Mouse (Mus musculus) bone marrow, adult 2 months (tissue): ENCODE data around the gene Ccdc93.

Experiments
- CTCF ChIP-seq: fragments of 200-500 bp; IDR thresholded peaks from 2 replicates; pipeline ENCODE4 v1.5.1; 2011; ENCODE audit warnings: low read length, control low read depth; ENCODE audit not compliant: control insufficient read depth, insufficient read depth
- POLR2A ChIP-seq: fragments of 200-500 bp; IDR thresholded peaks from 2 replicates; pipeline ENCODE4 v1.6.1; 2011; ENCODE audit warnings: low read depth, mild to moderate bottlenecking, control low read depth, low read length, borderline replicate concordance; ENCODE audit not compliant: control insufficient read depth

DNA sequence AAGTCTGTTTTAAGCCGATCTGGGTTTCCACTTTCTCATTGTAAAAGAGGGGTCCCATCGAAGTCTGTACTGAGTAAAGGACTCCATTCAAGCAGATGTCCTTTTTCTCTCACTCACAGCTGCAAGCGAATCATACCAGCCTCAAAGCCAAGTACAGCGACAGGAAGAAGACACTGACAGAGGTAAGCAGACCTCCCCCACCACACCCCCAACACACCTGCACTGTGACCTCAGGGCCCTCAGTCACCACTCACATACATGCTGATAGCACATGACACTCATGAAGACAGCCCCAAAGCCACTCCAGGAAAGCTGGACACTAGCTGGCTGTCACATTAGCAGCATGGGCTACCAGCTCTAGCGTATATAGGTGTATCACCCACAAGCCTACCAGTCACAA is 46.9 kb downstream of the Ccdc93 start:
- TF ChIP-seq POLR2A (no peak), CTCF (no peak)
